Mouse (Mus musculus): Measurements from ENCODE around the gene Hist1h3e. TPM values are rescaled to one million over a fixed set of nuclear protein-coding genes. Genes with fewer than 3 reads are reported as not detected.
"Not testable (repeated sequence)": the region's sequence is repeated elsewhere in the genome, so short reads cannot be mapped to it uniquely, and the experiment has no call there.

The Hist1h3e gene
- polyA plus RNA-seq, 2 experiments: 5.1 to 25.4 TPM

DNA sequence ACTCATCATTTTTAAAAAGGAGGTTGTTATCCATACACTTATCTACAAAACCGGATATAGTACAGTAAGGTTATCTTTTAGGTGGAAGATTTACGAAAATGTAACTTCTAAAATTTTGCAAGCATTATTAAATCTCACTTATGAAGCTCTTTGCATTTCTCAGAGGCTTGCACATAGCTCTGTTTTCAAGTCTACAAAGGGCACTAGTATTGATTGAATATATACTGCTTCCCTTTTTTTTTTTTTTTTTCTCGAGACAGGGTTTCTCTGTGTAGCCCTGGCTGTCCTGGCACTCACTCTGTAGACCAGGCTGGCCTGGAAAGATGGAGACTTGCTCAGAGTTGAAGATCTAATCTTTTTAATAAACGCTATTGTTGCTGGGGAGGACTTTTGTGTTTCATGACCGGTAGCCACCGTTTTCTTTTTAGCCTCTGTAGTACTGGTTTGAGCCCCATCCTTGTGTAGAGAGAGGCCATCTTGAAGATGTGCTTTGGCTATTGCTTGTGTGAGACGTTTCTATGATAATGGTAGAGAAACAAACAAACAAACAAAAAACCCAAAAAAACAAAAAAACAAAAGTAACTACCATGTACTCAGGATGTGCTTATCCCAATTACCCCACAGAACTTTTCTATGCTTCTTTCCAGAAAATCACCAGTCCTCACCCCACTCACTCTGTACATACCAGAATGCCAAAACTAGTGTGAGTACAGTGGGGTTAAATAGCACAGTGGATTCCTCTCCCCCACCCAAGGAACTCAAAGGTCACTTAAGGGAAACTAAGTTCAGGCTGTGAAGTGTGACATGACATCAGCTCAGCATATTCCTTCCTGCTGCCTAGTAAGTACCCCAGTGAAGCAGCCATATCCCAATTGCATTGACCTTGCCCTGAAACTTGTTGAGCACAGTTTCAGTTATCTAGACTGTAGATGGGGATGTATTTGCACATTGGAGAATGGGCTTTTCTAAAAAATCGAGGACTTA lies 9.9 kb downstream of the Hist1h3e start:
- peak overlapping the region; percentile 58 to 61; a peak in 3 of 4 replicates for H3K4me3 ChIP-seq (ENCODE audit: insufficient read depth in 1 of 2, low read depth in 2 of 2, low read length in 2 of 2)
- no peak for DNase-seq (ENCODE audit: low read depth in 3 of 3, low spot score in 3 of 3)
- no peak for ATAC-seq (ENCODE audit: insufficient read depth)
- H3K9ac ChIP-seq (replicated peaks): peak overlapping the region; percentile 89
- H3K27me3 ChIP-seq (ENCODE audit: control insufficient read depth, insufficient read depth, low read length): no peaks in the 10 kb centered on the region
- peak overlapping the region; percentile 98 for H3K27ac ChIP-seq
- H3K9me3 ChIP-seq (ENCODE audit: control insufficient read depth, low read length): no peaks in the 10 kb centered on the region
- TF ChIP-seq EP300 (IDR thresholded peaks at IDR 0.05; ENCODE audit: low read depth) (no peak), CTCF (IDR thresholded peaks at IDR 0.05; ENCODE audit: low read depth) (no peak)
- H3K36me3 ChIP-seq (replicated peaks; ENCODE audit: control insufficient read depth, insufficient read depth, low read depth): no peaks in the 10 kb centered on the region
- peak overlapping the region; percentile 66 for H3K4me2 ChIP-seq (ENCODE audit: low read depth)
- 35% methylated on average over 8 of the region's 8 CpGs for WGBS (ENCODE audit: insufficient replicate concordance)
- peaks cover 20 to 31% of the 10 kb centered on the region in 2 experiments for H3K4me1 ChIP-seq (replicated peaks; ENCODE audit: control insufficient read depth in 2 of 2, insufficient read depth in 2 of 2, low read length in 1 of 2)

DNA sequence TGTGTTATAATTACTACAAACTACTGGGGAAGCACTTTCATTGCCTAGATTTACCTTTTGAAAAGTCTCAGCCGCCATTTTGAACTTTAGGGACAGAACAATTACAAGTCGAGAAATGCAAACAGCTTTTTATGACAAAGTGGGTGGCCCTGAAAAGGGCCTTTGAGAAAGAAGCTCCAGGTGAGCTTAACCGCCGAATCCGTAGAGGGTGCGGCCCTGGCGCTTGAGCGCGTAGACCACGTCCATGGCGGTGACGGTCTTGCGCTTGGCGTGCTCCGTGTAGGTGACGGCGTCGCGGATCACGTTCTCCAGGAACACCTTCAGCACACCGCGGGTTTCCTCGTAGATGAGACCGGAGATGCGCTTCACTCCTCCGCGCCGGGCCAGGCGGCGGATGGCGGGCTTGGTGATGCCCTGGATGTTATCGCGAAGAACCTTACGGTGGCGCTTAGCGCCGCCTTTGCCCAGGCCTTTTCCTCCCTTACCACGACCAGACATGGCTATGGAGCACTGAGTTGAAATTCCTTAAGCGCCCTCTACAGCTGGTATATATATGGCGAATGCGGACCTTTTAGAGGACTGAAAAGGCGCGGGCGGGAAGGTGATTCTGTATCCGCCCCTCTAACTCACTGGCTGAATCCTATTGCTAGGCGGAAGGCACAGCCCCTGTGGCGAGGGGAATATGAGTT lies 10.9 kb downstream of the Hist1h3e start, which contains the start of gene Hist1h4f:
Gene Hist1h4f, minus strand, starts transcription at position 503 of the 689 bp plus-strand sequence.
- DNase-seq (ENCODE audit: low read depth in 3 of 3, low spot score in 3 of 3) (peak; percentile 94 to 95 (median 95)), ATAC-seq (ENCODE audit: insufficient read depth) (peak; percentile 62)
- TF ChIP-seq EP300 (IDR thresholded peaks at IDR 0.05; ENCODE audit: low read depth) (peak; percentile 93), CTCF (IDR thresholded peaks at IDR 0.05; ENCODE audit: low read depth) (peak; percentile 54)
- Histone ChIP-seq H3K4me1 (replicated peaks; ENCODE audit: control insufficient read depth in 2 of 2, insufficient read depth in 2 of 2, low read length in 1 of 2) (peaks cover 18 to 28% of the 10 kb centered on the region in 2 experiments), H3K4me2 (ENCODE audit: low read depth) (peak within 1 kb of the TSS; percentile 66), H3K4me3 (ENCODE audit: insufficient read depth in 1 of 2, low read depth in 2 of 2, low read length in 2 of 2) (peak within 1 kb of the TSS; percentile 58 to 61), H3K9ac (replicated peaks) (peak within 1 kb of the TSS; percentile 89), H3K27ac (peak within 1 kb of the TSS; percentile 98)
- H3K27me3 ChIP-seq (ENCODE audit: control insufficient read depth, insufficient read depth, low read length); H3K36me3 ChIP-seq (replicated peaks; ENCODE audit: control insufficient read depth, insufficient read depth, low read depth); H3K9me3 ChIP-seq (ENCODE audit: control insufficient read depth, low read length): not testable (repeated sequence)
- WGBS (ENCODE audit: insufficient replicate concordance): 0% methylated on average over 45 of the region's 47 CpGs

DNA sequence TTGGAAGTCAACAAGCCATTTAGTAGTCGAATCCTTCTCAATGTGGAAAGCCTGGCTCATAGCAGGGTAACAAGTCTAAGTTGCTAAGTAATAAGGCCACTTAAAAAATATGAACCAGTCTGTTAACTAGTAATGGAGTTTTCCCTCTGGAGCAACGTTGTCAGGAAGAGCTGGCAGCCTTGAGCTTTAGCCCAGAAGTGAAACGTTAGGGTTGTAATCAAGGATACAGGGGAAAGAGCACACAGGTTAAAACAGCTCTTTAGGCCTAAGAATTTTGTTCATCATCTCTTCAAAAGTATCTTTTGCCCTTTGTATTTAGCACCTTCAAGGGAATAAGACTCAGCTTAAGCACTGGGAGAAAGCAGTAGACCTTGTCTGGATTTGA lies 11.4 kb downstream of the Hist1h3e start:
- Histone ChIP-seq H3K4me2 (ENCODE audit: low read depth) (peak overlapping the region; percentile 66), H3K9me3 (ENCODE audit: control insufficient read depth, low read length) (no peaks in the 10 kb centered on the region), H3K4me1 (replicated peaks; ENCODE audit: control insufficient read depth in 2 of 2, insufficient read depth in 2 of 2, low read length in 1 of 2) (peaks cover 18 to 31% of the 10 kb centered on the region in 2 experiments), H3K4me3 (ENCODE audit: insufficient read depth in 1 of 2, low read depth in 2 of 2, low read length in 2 of 2) (peak overlapping the region; percentile 58 to 61), H3K27ac (peak overlapping the region; percentile 98), H3K36me3 (replicated peaks; ENCODE audit: control insufficient read depth, insufficient read depth, low read depth) (no peaks in the 10 kb centered on the region), H3K9ac (replicated peaks) (peak overlapping the region; percentile 89), H3K27me3 (ENCODE audit: control insufficient read depth, insufficient read depth, low read length) (no peaks in the 10 kb centered on the region)
- TF ChIP-seq CTCF (IDR thresholded peaks at IDR 0.05; ENCODE audit: low read depth): no peak
- no peak for TF ChIP-seq EP300 (IDR thresholded peaks at IDR 0.05; ENCODE audit: low read depth)
- ATAC-seq (ENCODE audit: insufficient read depth) (peak; percentile 6; the same call in 1 of the 2 replicates), DNase-seq (ENCODE audit: low read depth in 3 of 3, low spot score in 3 of 3) (peak in 1 of 3 experiments; percentile 74)
- 2% methylated on average over 3 of the region's 3 CpGs for WGBS (ENCODE audit: insufficient replicate concordance)

DNA sequence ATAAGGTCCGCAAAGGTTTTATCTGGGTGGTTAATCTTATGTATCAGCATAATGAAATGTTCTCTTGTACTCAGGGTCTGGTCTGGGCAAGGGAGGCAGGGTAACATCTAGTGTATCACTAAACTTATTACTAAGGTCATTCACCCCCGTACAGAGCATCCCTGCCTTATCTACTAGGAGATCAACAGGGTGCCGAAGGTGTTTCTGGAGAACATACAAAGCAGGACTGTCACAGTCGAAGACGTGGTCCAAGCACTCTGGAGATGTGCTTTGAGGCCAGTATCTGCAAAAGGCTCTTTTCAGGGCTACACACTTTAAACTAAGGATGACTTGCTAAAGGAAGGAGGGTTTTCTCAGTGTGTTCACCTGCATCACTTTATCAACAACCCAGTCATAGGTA lies 15.5 kb downstream of the Hist1h3e start:
- Histone ChIP-seq H3K9me3 (ENCODE audit: control insufficient read depth, low read length) (no peaks in the 10 kb centered on the region), H3K4me2 (ENCODE audit: low read depth) (peak overlapping the region; percentile 60), H3K9ac (replicated peaks) (peak overlapping the region; percentile 28; the same call in 1 of the 2 replicates), H3K27me3 (ENCODE audit: control insufficient read depth, insufficient read depth, low read length) (no peaks in the 10 kb centered on the region), H3K4me3 (ENCODE audit: insufficient read depth in 1 of 2, low read depth in 2 of 2, low read length in 2 of 2) (no peak overlapping the region), H3K36me3 (replicated peaks; ENCODE audit: control insufficient read depth, insufficient read depth, low read depth) (no peaks in the 10 kb centered on the region), H3K4me1 (replicated peaks; ENCODE audit: control insufficient read depth in 2 of 2, insufficient read depth in 2 of 2, low read length in 1 of 2) (peaks cover 5 to 15% of the 10 kb centered on the region in 2 experiments), H3K27ac (peak overlapping the region; percentile 89)
- WGBS (ENCODE audit: insufficient replicate concordance): 69% methylated on average over 5 of the region's 5 CpGs
- ATAC-seq (ENCODE audit: insufficient read depth) (no peak), DNase-seq (ENCODE audit: low read depth in 3 of 3, low spot score in 3 of 3) (no peak)
- TF ChIP-seq CTCF (IDR thresholded peaks at IDR 0.05; ENCODE audit: low read depth) (no peak), EP300 (IDR thresholded peaks at IDR 0.05; ENCODE audit: low read depth) (no peak)

DNA sequence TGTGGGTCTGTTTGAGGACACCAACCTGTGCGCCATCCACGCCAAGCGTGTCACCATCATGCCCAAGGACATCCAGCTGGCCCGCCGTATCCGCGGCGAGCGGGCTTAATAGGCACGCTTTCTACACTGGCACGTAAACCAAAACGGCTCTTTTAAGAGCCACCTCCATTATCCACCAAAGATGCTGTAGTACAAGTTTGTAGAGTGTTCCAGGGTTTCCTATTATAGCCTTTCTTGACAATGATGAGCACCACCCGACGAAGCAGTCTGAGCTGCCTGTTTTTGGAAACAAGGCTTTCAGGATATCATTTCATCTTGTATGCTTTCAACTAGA lies 17.4 kb downstream of the Hist1h3e start:
- Histone ChIP-seq H3K27ac (peak overlapping the region; percentile 97), H3K4me2 (ENCODE audit: low read depth) (peak overlapping the region; percentile 90), H3K4me1 (replicated peaks; ENCODE audit: control insufficient read depth in 2 of 2, insufficient read depth in 2 of 2, low read length in 1 of 2) (peaks cover 10 to 15% of the 10 kb centered on the region in 2 experiments), H3K4me3 (ENCODE audit: insufficient read depth in 1 of 2, low read depth in 2 of 2, low read length in 2 of 2) (peak overlapping the region; percentile 55 to 59), H3K9ac (replicated peaks) (peak overlapping the region; percentile 86)
- H3K9me3 ChIP-seq (ENCODE audit: control insufficient read depth, low read length); ATAC-seq (ENCODE audit: insufficient read depth); H3K36me3 ChIP-seq (replicated peaks; ENCODE audit: control insufficient read depth, insufficient read depth, low read depth); DNase-seq (ENCODE audit: low read depth in 3 of 3, low spot score in 3 of 3); H3K27me3 ChIP-seq (ENCODE audit: control insufficient read depth, insufficient read depth, low read length): not testable (repeated sequence)
- WGBS (ENCODE audit: insufficient replicate concordance): 0% methylated on average over 11 of the region's 14 CpGs
